Mouse (Mus musculus) liver, embryonic 12.5 days (tissue): ENCODE measurements around the gene C1qtnf9. TPM values are rescaled to one million over a fixed set of nuclear protein-coding genes. Genes with fewer than 3 reads are reported as not detected.

Source experiments
- ATAC-seq: fragments of 200-750 bp; cut with Nextera tagmentation; 2 replicates; pipeline ENCODE4 v1.8.0; 2017; ENCODE audit warnings: moderate number of reproducible peaks, mild to moderate bottlenecking, moderate library complexity
- H3K27ac ChIP-seq: fragments of 300-500 bp; sonication (generic); 2 replicates; pipeline ENCODE4 v1.5.1; 2016; ENCODE audit warnings: mild to moderate bottlenecking
- H3K27me3 ChIP-seq: fragments of 300-500 bp; sonication (generic); replicated peaks from 2 replicates; pipeline ENCODE4 v1.6.1; 2016; ENCODE audit warnings: mild to moderate bottlenecking, moderate library complexity
- H3K36me3 ChIP-seq: fragments of 300-500 bp; sonication (generic); 2 replicates; pipeline ENCODE4 v1.6.1; 2016; ENCODE audit warnings: mild to moderate bottlenecking, moderate library complexity
- H3K4me1 ChIP-seq: fragments of 300-500 bp; sonication (generic); 2 replicates; pipeline ENCODE4 v1.6.1; 2016
- H3K4me2 ChIP-seq: fragments of 300-500 bp; sonication (generic); 2 replicates; pipeline ENCODE4 v1.6.1; 2016; ENCODE audit warnings: mild to moderate bottlenecking, moderate library complexity
- H3K4me3 ChIP-seq: fragments of 300-500 bp; sonication (generic); 2 replicates; pipeline ENCODE4 v1.5.1; 2016; ENCODE audit warnings: mild to moderate bottlenecking, moderate library complexity
- H3K9ac ChIP-seq: fragments of 300-500 bp; sonication (generic); 2 replicates; pipeline ENCODE4 v1.6.1; 2016; ENCODE audit warnings: mild to moderate bottlenecking, moderate library complexity
- H3K9me3 ChIP-seq: fragments of 300-500 bp; sonication (generic); replicated peaks from 2 replicates; pipeline ENCODE4 v1.6.1; 2016; ENCODE audit warnings: mild to moderate bottlenecking, moderate library complexity
- WGBS: fragments of 180-500 bp; shearing (Covaris S2); methylation state at CpG from one replicate; pipeline ENCODE4 v1.1.7; 2016; ENCODE audit not compliant: insufficient replicate concordance; 5-methylcytosine and 5-hydroxymethylcytosine counted together
- polyA plus RNA-seq: library from polyadenylated mRNA; unstranded; fragments of >200 nt; fragmentation: Nextera tagmentation; extraction: Ambion mirVana; gene quantifications from 2 replicates; pipeline ENCODE4 v1.2.1, GENCODE M21; 2016

Gene C1qtnf9
- polyA plus RNA-seq, 1 experiment from 2014 or later: 0.17 TPM

GRCm38 (mm10) chr14:60770594-60770993 lies 2.7 kb downstream of the C1qtnf9 start:
- Histone ChIP-seq H3K27me3 (no peaks in the 10 kb centered on the region), H3K36me3 (no peaks in the 10 kb centered on the region), H3K4me3 (no peak overlapping the region), H3K4me2 (peak overlapping the region; percentile 60), H3K9ac (no peak overlapping the region), H3K27ac (no peak overlapping the region), H3K9me3 (no peaks in the 10 kb centered on the region), H3K4me1 (no peaks in the 10 kb centered on the region)
- WGBS: 70% methylated on average over 6 of the region's 6 CpGs
- no peak for ATAC-seq

- ATAC-seq: no peak
- H3K9ac ChIP-seq: no peak overlapping the region
- H3K4me2 ChIP-seq: peak overlapping the region; percentile 60
- H3K27ac ChIP-seq: no peak overlapping the region
- no peaks in the 10 kb centered on the region for H3K36me3 ChIP-seq
- peak overlapping the region; percentile 34 for H3K4me3 ChIP-seq
- H3K9me3 ChIP-seq: no peaks in the 10 kb centered on the region
- no peaks in the 10 kb centered on the region for H3K27me3 ChIP-seq
- 3% methylated on average over 8 of the region's 8 CpGs for WGBS
- no peaks in the 10 kb centered on the region for H3K4me1 ChIP-seq
These were observed 3.1 kb downstream of the C1qtnf9 start for GRCm38 (mm10) chr14:60771057-60771456.

- WGBS: 68% methylated on average over 2 of the region's 2 CpGs
- H3K4me3 ChIP-seq: no peak overlapping the region
- ATAC-seq: no peak
- H3K9ac ChIP-seq: no peak overlapping the region
- H3K36me3 ChIP-seq: no peaks in the 10 kb centered on the region
- no peak overlapping the region for H3K4me2 ChIP-seq
- no peak overlapping the region for H3K27ac ChIP-seq
- 0 out of 2 replicates have a peak, but pooled peaks cover 4% of the 10 kb centered on the region for H3K4me1 ChIP-seq
- no peaks in the 10 kb centered on the region for H3K27me3 ChIP-seq
- H3K9me3 ChIP-seq: no peaks in the 10 kb centered on the region
These were observed 5.5 kb downstream of the C1qtnf9 start for GRCm38 (mm10) chr14:60773476-60773875.

GRCm38 (mm10) chr14:60776521-60776920 lies 8.6 kb downstream of the C1qtnf9 start:
- no peak overlapping the region for H3K4me3 ChIP-seq
- H3K36me3 ChIP-seq: no peaks in the 10 kb centered on the region
- 0 out of 2 replicates have a peak, but pooled peaks cover 4% of the 10 kb centered on the region for H3K4me1 ChIP-seq
- H3K9ac ChIP-seq: no peak overlapping the region
- ATAC-seq: no peak
- H3K27me3 ChIP-seq: 0 out of 2 replicates have a peak, but pooled peaks cover 6% of the 10 kb centered on the region
- no peak overlapping the region for H3K27ac ChIP-seq
- WGBS: 69% methylated on average over 8 of the region's 8 CpGs
- no peak overlapping the region for H3K4me2 ChIP-seq
- H3K9me3 ChIP-seq: no peaks in the 10 kb centered on the region

- 68% methylated on average over 5 of the region's 5 CpGs for WGBS
- peak; percentile 71; the same call in 1 of the 2 replicates for ATAC-seq
These were observed 9.6 kb downstream of the C1qtnf9 start for GRCm38 (mm10) chr14:60777485-60777919.

GRCm38 (mm10) chr14:60779198-60779597 lies 11.3 kb downstream of the C1qtnf9 start:
- no peak overlapping the region for H3K4me2 ChIP-seq
- H3K9me3 ChIP-seq: no peaks in the 10 kb centered on the region
- H3K9ac ChIP-seq: no peak overlapping the region
- peaks cover 9% of the 10 kb centered on the region; the same call in 1 of the 2 replicates for H3K4me1 ChIP-seq
- 69% methylated on average over 7 of the region's 7 CpGs for WGBS
- no peak overlapping the region for H3K4me3 ChIP-seq
- no peak for ATAC-seq
- no peak overlapping the region for H3K27ac ChIP-seq
- H3K27me3 ChIP-seq: peaks cover 12% of the 10 kb centered on the region; the same call in 1 of the 2 replicates
- no peaks in the 10 kb centered on the region for H3K36me3 ChIP-seq

More at GRCm38 (mm10) chr14:60777485-60777919, 9.6 kb downstream of the C1qtnf9 start:
- H3K4me2 ChIP-seq: no peak overlapping the region
- H3K27me3 ChIP-seq: peaks cover 6% of the 10 kb centered on the region; the same call in 1 of the 2 replicates
- H3K36me3 ChIP-seq: no peaks in the 10 kb centered on the region
- no peak overlapping the region for H3K9ac ChIP-seq
- H3K27ac ChIP-seq: no peak overlapping the region
- H3K4me3 ChIP-seq: no peak overlapping the region
- peaks cover 9% of the 10 kb centered on the region; the same call in 1 of the 2 replicates for H3K4me1 ChIP-seq
- no peaks in the 10 kb centered on the region for H3K9me3 ChIP-seq

GRCm38 (mm10) chr14:60782121-60782656 lies 14.3 kb downstream of the C1qtnf9 start:
- 44% methylated on average over 7 of the region's 7 CpGs for WGBS
- Histone ChIP-seq H3K36me3 (no peaks in the 10 kb centered on the region), H3K4me3 (no peak overlapping the region), H3K27ac (no peak overlapping the region), H3K4me2 (no peak overlapping the region), H3K27me3 (peaks cover 12% of the 10 kb centered on the region; the same call in 1 of the 2 replicates), H3K9me3 (no peaks in the 10 kb centered on the region), H3K9ac (no peak overlapping the region), H3K4me1 (peaks cover 20% of the 10 kb centered on the region; the same call in 1 of the 2 replicates)
- no peak for ATAC-seq

GRCm38 (mm10) chr14:60783196-60783595 lies 15.3 kb downstream of the C1qtnf9 start:
- no peak for ATAC-seq
- H3K9ac ChIP-seq: no peak overlapping the region
- H3K27me3 ChIP-seq: peaks cover 12% of the 10 kb centered on the region; the same call in 1 of the 2 replicates
- no peak overlapping the region for H3K4me3 ChIP-seq
- H3K36me3 ChIP-seq: peaks cover 9% of the 10 kb centered on the region; the same call in 1 of the 2 replicates
- peak overlapping the region; percentile 45 for H3K4me2 ChIP-seq
- H3K4me1 ChIP-seq: peaks cover 16% of the 10 kb centered on the region; the same call in 1 of the 2 replicates
- no peak overlapping the region for H3K27ac ChIP-seq
- H3K9me3 ChIP-seq: no peaks in the 10 kb centered on the region
- WGBS: 23% methylated on average over 8 of the region's 8 CpGs

GRCm38 (mm10) chr14:60784427-60785315 lies 16.7 kb downstream of the C1qtnf9 start, which contains the start of gene Mipep:
TSS of gene Mipep (plus strand) at chr14:60784573.
- peak within 1 kb of the TSS; percentile 77 for H3K9ac ChIP-seq
- WGBS: under 1% methylated on average over 61 of the region's 61 CpGs
- ATAC-seq: peak; percentile 86
- peak within 1 kb of the TSS; percentile 82 for H3K4me2 ChIP-seq
- H3K9me3 ChIP-seq: no peaks in the 10 kb centered on the region
- peaks cover 12% of the 10 kb centered on the region; the same call in 1 of the 2 replicates for H3K27me3 ChIP-seq
- peak within 1 kb of the TSS; percentile 78 for H3K4me3 ChIP-seq
- peaks cover 16% of the 10 kb centered on the region; the same call in 1 of the 2 replicates for H3K4me1 ChIP-seq
- H3K36me3 ChIP-seq: peaks cover 22% of the 10 kb centered on the region; the same call in 1 of the 2 replicates
- peak within 1 kb of the TSS; percentile 55; the same call in 1 of the 2 replicates for H3K27ac ChIP-seq

- 41% methylated on average over 3 of the region's 3 CpGs for WGBS
- ATAC-seq: peak; percentile 47; the same call in 1 of the 2 replicates
These were observed 22.2 kb downstream of the C1qtnf9 start for GRCm38 (mm10) chr14:60790103-60790502.

GRCm38 (mm10) chr14:60796600-60797322 lies 28.8 kb downstream of the C1qtnf9 start:
- no peak overlapping the region for H3K9ac ChIP-seq
- no peaks in the 10 kb centered on the region for H3K27me3 ChIP-seq
- H3K4me1 ChIP-seq: no peaks in the 10 kb centered on the region
- 76% methylated on average over 4 of the region's 4 CpGs for WGBS
- no peak overlapping the region for H3K4me2 ChIP-seq
- peaks cover 49% of the 10 kb centered on the region for H3K36me3 ChIP-seq
- no peak overlapping the region for H3K4me3 ChIP-seq
- H3K27ac ChIP-seq: no peak overlapping the region
- no peaks in the 10 kb centered on the region for H3K9me3 ChIP-seq
- no peak for ATAC-seq

More at GRCm38 (mm10) chr14:60790103-60790502, 22.2 kb downstream of the C1qtnf9 start:
- Histone ChIP-seq H3K9me3 (no peaks in the 10 kb centered on the region), H3K4me2 (no peak overlapping the region), H3K4me1 (peaks cover 7% of the 10 kb centered on the region; the same call in 1 of the 2 replicates), H3K27me3 (no peaks in the 10 kb centered on the region), H3K36me3 (peaks cover 52% of the 10 kb centered on the region), H3K9ac (no peak overlapping the region), H3K4me3 (no peak overlapping the region), H3K27ac (no peak overlapping the region)
